Mouse (Mus musculus) adrenal gland, postnatal 4 days (tissue): ENCODE results near the gene Eri2. TPM values are rescaled to one million over a fixed set of nuclear protein-coding genes. Genes with fewer than 3 reads are reported as not detected.
"Not testable (repeated sequence)": the region's sequence is repeated elsewhere in the genome, so short reads cannot be mapped to it uniquely, and the experiment has no call there.

ENCODE experiments used
- DNase-seq, 2 experiments: peaks; one replicate each; pipeline ENCODE4 v3.0.0; 2021 to 2022; ENCODE audit warnings: low spot score in 2 of 2, mixed read lengths in 2 of 2
- total RNA-seq, 2 experiments: library from RNA; stranded (reverse); gene quantifications; 2 replicates each; pipeline ENCODE4 v1.2.3; 2021

Eri2 gene
- total RNA-seq, 2 experiments from 2014 or later = 12.9 to 13.6 TPM

DNA sequence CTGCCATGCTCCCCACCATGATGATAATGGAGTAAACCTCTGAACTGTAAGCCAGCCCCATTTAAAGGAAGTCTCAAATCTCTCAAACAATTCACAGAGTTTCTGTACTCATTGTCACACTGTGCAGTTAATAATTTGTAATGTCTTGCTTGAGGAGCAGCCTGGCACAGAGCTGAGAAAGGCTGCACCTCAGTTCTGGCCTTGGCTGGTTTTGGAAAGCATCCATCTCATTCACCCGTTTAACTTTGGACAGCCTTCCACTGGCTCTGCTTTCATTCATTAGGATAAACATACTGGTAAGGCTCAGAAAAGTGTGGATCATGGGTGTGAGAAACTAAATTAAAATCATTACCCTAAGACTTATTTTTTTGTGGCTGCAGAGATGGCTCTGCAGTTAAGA is 48.0 kb downstream of the Eri2 start:
- DNase-seq = no peak

- DNase-seq = no peak
Observed at GRCm38 (mm10) chr7:119744321-119744720, 49.5 kb downstream of the Eri2 start.

- DNase-seq = not testable (repeated sequence)
Observed at GRCm38 (mm10) chr7:119739798-119740468, 53.9 kb downstream of the Eri2 start.

- DNase-seq = no peak
Observed at GRCm38 (mm10) chr7:119738877-119739276, 55.0 kb downstream of the Eri2 start.

- not testable (repeated sequence) for DNase-seq
Observed at GRCm38 (mm10) chr7:119731262-119731661, 62.6 kb downstream of the Eri2 start.

- no peak for DNase-seq
Observed at GRCm38 (mm10) chr7:119727621-119728020, 66.2 kb downstream of the Eri2 start.

DNA sequence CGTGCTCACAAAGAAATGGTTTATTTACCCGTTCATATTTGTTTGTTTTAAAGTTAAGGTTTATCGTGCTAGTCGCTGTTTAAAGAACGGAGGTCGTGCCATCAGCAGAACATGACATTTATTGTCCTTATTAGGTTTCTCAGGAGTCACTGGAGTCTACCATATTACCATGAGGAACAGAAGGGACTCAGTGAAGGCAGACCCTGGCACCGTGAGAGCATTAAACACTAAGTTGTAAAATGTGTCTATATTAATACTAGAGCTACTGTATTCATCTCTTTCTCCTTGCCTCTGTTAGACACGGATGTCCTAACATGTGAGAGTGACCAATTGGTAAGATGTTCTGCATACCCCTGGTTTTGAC is 72.9 kb downstream of the Eri2 start:
- no peak for DNase-seq

- DNase-seq = peak; percentile 76 to 89
Observed at GRCm38 (mm10) chr7:119720253-119720946, 73.5 kb downstream of the Eri2 start, which contains the start of gene Thumpd1. TSS of gene Thumpd1 (minus strand) at chr7:119720798.

Other genes starting within 250 kb of the Eri2 start
- 10 to 100 TPM in 1 of 2 experiments, under 1 TPM in 1; 0.87 to 15.2 TPM for gene Acsm2, start 239.7 kb downstream of the Eri2 start, total RNA-seq
- gene Acsm1, start 187.0 kb downstream of the Eri2 start, total RNA-seq = 1 to 10 TPM; 3.5 to 9.0 TPM
- not detected for gene Acsm4, start 104.0 kb downstream of the Eri2 start, total RNA-seq
- gene Thumpd1, start 73.3 kb downstream of the Eri2 start, total RNA-seq = 10 to 100 TPM; 42.3 to 47.5 TPM
- 10 to 100 TPM; 12.9 to 13.5 TPM for gene Acsm3, start 33.1 kb downstream of the Eri2 start, total RNA-seq
- gene Rexo5, start 52 bp downstream of the Eri2 start, total RNA-seq = 10 to 100 TPM; 12.4 to 13.6 TPM
- 1 to 10 TPM; 3.3 to 4.5 TPM for gene Lyrm1, start 101.8 kb upstream of the Eri2 start, total RNA-seq
- 10 to 100 TPM; 18.3 to 24.4 TPM for gene Dcun1d3, start 102.2 kb upstream of the Eri2 start, total RNA-seq